Mouse (Mus musculus): ENCODE data around the gene Irak3.

DNA sequence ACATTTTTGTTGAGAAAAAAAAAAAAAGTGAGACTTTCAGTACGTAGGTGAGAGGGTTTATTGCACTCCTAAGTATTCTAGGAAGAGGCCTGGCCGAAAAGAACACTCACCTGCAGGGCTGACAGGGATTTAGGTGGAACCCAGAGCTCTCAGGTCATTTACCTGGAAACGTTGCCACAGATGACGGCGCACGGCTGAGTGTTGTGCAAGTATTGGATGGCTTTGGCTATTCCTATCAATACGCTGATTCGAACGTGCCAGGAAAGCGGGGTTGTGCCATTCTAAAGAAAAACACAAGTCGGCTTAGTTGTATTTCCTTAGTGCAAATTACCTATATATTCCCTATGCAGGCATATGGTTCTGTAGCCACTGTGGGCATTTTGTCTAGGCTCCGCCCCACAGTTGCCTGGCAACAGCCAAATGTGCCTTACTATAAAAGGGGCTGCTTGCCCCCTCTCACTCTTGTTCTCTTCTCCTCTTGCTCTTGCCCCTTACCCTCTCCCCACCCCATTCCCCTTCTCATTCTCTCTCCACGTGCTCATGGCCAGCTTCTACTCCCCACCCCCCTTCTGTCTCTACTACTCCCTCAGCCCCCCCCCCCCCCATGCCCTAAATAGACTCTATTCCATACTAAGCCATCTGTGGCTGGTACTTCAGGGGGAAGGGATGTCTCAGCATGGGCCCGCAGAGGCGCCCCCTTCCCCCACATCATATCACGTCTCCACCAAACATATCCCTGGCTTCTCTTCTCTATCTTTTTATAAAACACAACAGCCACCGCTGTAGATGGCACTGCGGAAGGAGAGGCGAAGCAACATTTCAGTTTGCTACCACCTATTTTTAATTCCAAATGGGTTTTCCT, 36.8 kb downstream of the Irak3 start:
- TF ChIP-seq CTCF (conservative IDR thresholded peaks at IDR 0.05; ENCODE audit: low read length) (no peak), POU5F1 (IDR thresholded peaks at IDR 0.05; ENCODE audit: borderline replicate concordance, low read length) (no peak), NANOG (IDR thresholded peaks at IDR 0.05; ENCODE audit: borderline replicate concordance, low read length) (no peak)
